Mouse (Mus musculus): ENCODE measurements around the gene Qtrt2.

DNA sequence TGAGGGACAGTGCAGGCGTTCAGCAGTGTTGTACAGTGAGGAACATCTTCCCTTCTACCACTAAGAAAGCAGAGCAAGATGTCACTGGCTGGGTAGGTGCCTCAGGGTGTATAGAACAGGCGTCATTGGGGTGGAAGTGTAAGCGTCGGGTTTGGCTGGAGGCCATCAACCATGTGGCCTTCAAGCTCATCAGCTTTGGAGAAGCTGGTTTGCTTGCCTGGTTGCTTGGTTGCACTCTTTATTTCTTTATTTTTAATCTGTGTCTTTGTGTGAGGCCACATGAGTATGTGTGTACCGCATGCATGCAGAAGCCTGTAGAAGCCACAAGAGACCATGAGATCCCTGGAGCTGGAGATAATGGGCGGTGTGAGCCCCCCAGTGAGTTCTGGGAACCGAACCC lies 5.7 kb upstream of the Qtrt2 start:
- TF ChIP-seq GATA1 (IDR thresholded peaks at IDR 0.05; ENCODE audit: borderline replicate concordance, low read length) (no peak), CTCF (IDR thresholded peaks at IDR 0.05; ENCODE audit: low read depth, low read length) (no peak), TAL1 (conservative IDR thresholded peaks at IDR 0.05; ENCODE audit: low read depth, low read length) (no peak)

All from G1E (cell line).